Mouse (Mus musculus) thymus, postnatal 0 days (tissue): ENCODE data around the gene Ern1. TPM values are rescaled to one million over a fixed set of nuclear protein-coding genes. Genes with fewer than 3 reads are reported as not detected.
"Not testable (repeated sequence)": the region's sequence is repeated elsewhere in the genome, so short reads cannot be mapped to it uniquely, and the experiment has no call there.

Source experiments
- DNase-seq: peaks from one replicate; pipeline ENCODE4 v3.0.0-alpha.2; 2015; ENCODE audit warnings: low spot score
- polyA plus RNA-seq: library from polyadenylated mRNA; unstranded; fragments of >200 nt; fragmentation: Nextera tagmentation; extraction: Ambion mirVana; gene quantifications from 2 replicates; pipeline ENCODE4 v1.2.1, GENCODE M21; 2015

Ern1 gene
- polyA plus RNA-seq, 1 experiment from 2014 or later: 3.6 TPM

GRCm38 (mm10) chr11:106438524-106439177, 49.0 kb downstream of the Ern1 start:
- peak; percentile 47 for DNase-seq

- DNase-seq: no peak
These were observed 50.1 kb downstream of the Ern1 start for GRCm38 (mm10) chr11:106437543-106437942.

- DNase-seq: no peak
These were observed 50.6 kb downstream of the Ern1 start for GRCm38 (mm10) chr11:106437039-106437438.

GRCm38 (mm10) chr11:106430392-106430791, 57.3 kb downstream of the Ern1 start:
- DNase-seq: peak; percentile 72

GRCm38 (mm10) chr11:106429689-106430088, 58.0 kb downstream of the Ern1 start:
- no peak for DNase-seq

GRCm38 (mm10) chr11:106428556-106428955, 59.1 kb downstream of the Ern1 start:
- no peak for DNase-seq

GRCm38 (mm10) chr11:106428106-106428505, 59.5 kb downstream of the Ern1 start:
- DNase-seq: no peak

GRCm38 (mm10) chr11:106426447-106426846, 61.2 kb downstream of the Ern1 start:
- DNase-seq: no peak

- no peak for DNase-seq
These were observed 62.5 kb downstream of the Ern1 start for GRCm38 (mm10) chr11:106425201-106425600.

GRCm38 (mm10) chr11:106419262-106420102, 68.2 kb downstream of the Ern1 start:
- no peak for DNase-seq

- DNase-seq: peak; percentile 91
These were observed 68.9 kb downstream of the Ern1 start for GRCm38 (mm10) chr11:106418622-106419196.

- no peak for DNase-seq
These were observed 69.8 kb downstream of the Ern1 start for GRCm38 (mm10) chr11:106417860-106418259.

GRCm38 (mm10) chr11:106416331-106416730, 71.3 kb downstream of the Ern1 start:
- DNase-seq: no peak

- DNase-seq: no peak
These were observed 74.9 kb downstream of the Ern1 start for GRCm38 (mm10) chr11:106412641-106413360.

- DNase-seq: no peak
These were observed 76.5 kb downstream of the Ern1 start for GRCm38 (mm10) chr11:106411157-106411556.

GRCm38 (mm10) chr11:106410507-106410906, 77.1 kb downstream of the Ern1 start:
- no peak for DNase-seq

- DNase-seq: no peak
These were observed 77.6 kb downstream of the Ern1 start for GRCm38 (mm10) chr11:106410011-106410410.

GRCm38 (mm10) chr11:106398481-106398880, 89.2 kb downstream of the Ern1 start:
- no peak for DNase-seq

- DNase-seq: peak; percentile 24
These were observed 90.0 kb downstream of the Ern1 start for GRCm38 (mm10) chr11:106397656-106398055.

GRCm38 (mm10) chr11:106394055-106394454, 93.6 kb downstream of the Ern1 start:
- DNase-seq: not testable (repeated sequence)

- DNase-seq: no peak
These were observed 94.4 kb downstream of the Ern1 start for GRCm38 (mm10) chr11:106393331-106393616.
